Mouse (Mus musculus) adrenal gland, adult (tissue): ENCODE results near the gene Tcfl5.

ENCODE experiments used
- DNase-seq, 2 experiments: peaks; one replicate each; pipeline ENCODE4 v3.0.0; 2022 to 2023; ENCODE audit warnings: low spot score in 1 of 2; ENCODE audit not compliant: inconsistent age in 2 of 2

Gene Tcfl5

GRCm38 (mm10) chr2:180642555-180643260 lies at the start of gene Tcfl5:
Gene Tcfl5 (minus strand): TSS chr2:180642708.
- no peak for DNase-seq

- peak in 1 of 2 experiments; percentile 55 for DNase-seq
Measured at GRCm38 (mm10) chr2:180689841-180690240, 47.3 kb upstream of the Tcfl5 start.

- no peak for DNase-seq
Measured at GRCm38 (mm10) chr2:180684031-180684430, 41.5 kb upstream of the Tcfl5 start.

GRCm38 (mm10) chr2:180683524-180683923 lies 41.0 kb upstream of the Tcfl5 start:
- no peak for DNase-seq

- no peak for DNase-seq
Measured at GRCm38 (mm10) chr2:180681225-180681624, 38.7 kb upstream of the Tcfl5 start.

- DNase-seq: peak; percentile 57 to 91
Measured at GRCm38 (mm10) chr2:180678609-180679140, 36.2 kb upstream of the Tcfl5 start.

GRCm38 (mm10) chr2:180676706-180677105 lies 34.2 kb upstream of the Tcfl5 start:
- no peak for DNase-seq

GRCm38 (mm10) chr2:180662008-180662407 lies 19.5 kb upstream of the Tcfl5 start:
- DNase-seq: peak in 1 of 2 experiments; percentile 21

GRCm38 (mm10) chr2:180660521-180660920 lies 18.0 kb upstream of the Tcfl5 start:
- peak in 1 of 2 experiments; percentile 20 for DNase-seq

- peak; percentile 19 to 63 for DNase-seq
Measured at GRCm38 (mm10) chr2:180659353-180660150, 17.0 kb upstream of the Tcfl5 start.

GRCm38 (mm10) chr2:180658381-180658780 lies 15.9 kb upstream of the Tcfl5 start:
- DNase-seq: no peak

- DNase-seq: peak; percentile 64 to 90
Measured at GRCm38 (mm10) chr2:180657394-180658013, 15.0 kb upstream of the Tcfl5 start.

- DNase-seq: no peak
Measured at GRCm38 (mm10) chr2:180655150-180655549, 12.6 kb upstream of the Tcfl5 start.

GRCm38 (mm10) chr2:180654666-180655065 lies 12.2 kb upstream of the Tcfl5 start:
- DNase-seq: no peak

- no peak for DNase-seq
Measured at GRCm38 (mm10) chr2:180646841-180647240, 4.3 kb upstream of the Tcfl5 start.

GRCm38 (mm10) chr2:180643626-180644025 lies 1.1 kb upstream of the Tcfl5 start:
- no peak for DNase-seq

GRCm38 (mm10) chr2:180641576-180642554 lies 643 bp downstream of the Tcfl5 start:
- no peak for DNase-seq

- no peak for DNase-seq
Measured at GRCm38 (mm10) chr2:180611882-180612281, 30.6 kb downstream of the Tcfl5 start.

GRCm38 (mm10) chr2:180610283-180610682 lies 32.2 kb downstream of the Tcfl5 start:
- DNase-seq: no peak

GRCm38 (mm10) chr2:180604781-180605180 lies 37.7 kb downstream of the Tcfl5 start:
- DNase-seq: no peak
